Mouse (Mus musculus) CH12.LX (cell line): ENCODE data around the gene Vamp2.
A peak's percentile ranks its signal among the peaks of the same experiment; 100 is the strongest.

ENCODE experiments used
- CTCF ChIP-seq, 2 experiments: IDR thresholded peaks in 1 of 2; conservative IDR thresholded peaks in 1 of 2; 2 replicates each; pipeline ENCODE4 v1.5.1; 2011 to 2012; ENCODE audit warnings: low read depth in 2 of 2, low read length in 2 of 2, improper control_type of control experiment in 1 of 2, inconsistent platforms in 1 of 2, mild to moderate bottlenecking in 1 of 2, moderate library complexity in 1 of 2
- E2F4 ChIP-seq: IDR thresholded peaks from 2 replicates; pipeline ENCODE4 v1.6.1; 2011; ENCODE audit warnings: low read depth, low read length, improper control_type of control experiment; ENCODE audit not compliant: insufficient replicate concordance
- ELF1 ChIP-seq: IDR thresholded peaks from 2 replicates; pipeline ENCODE4 v1.6.1; 2014; ENCODE audit warnings: low read depth, mild to moderate bottlenecking, inconsistent platforms, low read length, improper control_type of control experiment
- HCFC1 ChIP-seq: IDR thresholded peaks from 2 replicates; pipeline ENCODE4 v1.6.1; 2012; ENCODE audit warnings: low read depth, mild to moderate bottlenecking, inconsistent platforms, low read length, improper control_type of control experiment
- MAFK ChIP-seq: IDR thresholded peaks from 2 replicates; pipeline ENCODE4 v1.6.1; 2011; ENCODE audit warnings: low read length, improper control_type of control experiment; ENCODE audit not compliant: insufficient replicate concordance
- MAX ChIP-seq: IDR thresholded peaks from 2 replicates; pipeline ENCODE4 v1.6.1; 2011; ENCODE audit warnings: low read length, improper control_type of control experiment
- POLR2A ChIP-seq: IDR thresholded peaks from 2 replicates; pipeline ENCODE4 v1.6.1; 2011; ENCODE audit warnings: low read depth, mild to moderate bottlenecking, improper control_type of control experiment, low read length
- POLR2AphosphoS2 ChIP-seq: IDR thresholded peaks from 2 replicates; pipeline ENCODE4 v1.6.1; 2011; ENCODE audit warnings: low read depth, low read length, improper control_type of control experiment
- SMC3 ChIP-seq: IDR thresholded peaks from 2 replicates; pipeline ENCODE4 v1.6.1; 2011; ENCODE audit warnings: low read depth, low read length, improper control_type of control experiment
- USF2 ChIP-seq: conservative IDR thresholded peaks from 2 replicates; pipeline ENCODE4 v1.6.1; 2011; ENCODE audit warnings: low read depth, low read length, improper control_type of control experiment
- ZNF384 ChIP-seq: IDR thresholded peaks from 2 replicates; pipeline ENCODE4 v1.6.1; 2012; ENCODE audit warnings: low read depth, low read length, improper control_type of control experiment, inconsistent platforms

DNA sequence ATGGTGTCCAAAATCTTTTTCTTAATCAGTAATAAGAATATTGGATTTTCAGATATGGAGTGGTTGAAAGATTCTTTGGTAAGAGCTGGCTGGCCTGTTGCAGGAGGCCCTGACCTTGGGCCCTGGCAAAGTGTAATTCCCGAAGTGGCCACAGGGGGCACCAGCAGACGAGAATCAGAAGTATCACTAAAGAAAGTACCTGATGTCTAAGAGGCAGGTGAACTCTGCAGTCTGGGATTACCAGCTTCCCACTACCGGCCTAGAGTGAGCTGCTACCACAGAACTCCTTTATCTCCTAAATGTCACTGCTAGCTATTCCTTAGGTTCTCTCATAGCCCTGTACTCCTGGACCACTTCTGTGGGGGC, 4.1 kb downstream of the Vamp2 start:
- TF ChIP-seq ELF1 = no peak
- no peak for TF ChIP-seq MAFK
- peak; percentile 86 to 99 for TF ChIP-seq CTCF (conservative IDR thresholded peaks at IDR 0.05 in 1 of 2, IDR thresholded peaks at IDR 0.05 in 1 of 2; ENCODE audit: low read depth in 2 of 2, low read length in 2 of 2)
- TF ChIP-seq E2F4 = no peak
- no peak for TF ChIP-seq USF2
- TF ChIP-seq HCFC1 = no peak
- TF ChIP-seq POLR2AphosphoS2 = no peak
- no peak for TF ChIP-seq ZNF384
- TF ChIP-seq MAX = no peak
- peak; percentile 52 for TF ChIP-seq SMC3
- TF ChIP-seq POLR2A = no peak
